In genomic region chr5:98146895-98147294, GRCm38 (mm10) we compare ENCODE assay signal across 14 mouse cellular contexts. TPM values are rescaled to one million over a fixed set of nuclear protein-coding genes. Genes with fewer than 3 reads are reported as not detected.
"Had no signal": no experiment of that assay in that cellular context is flagged by ENCODE, and none has a peak within 500 bp of the region (broad histone marks: within the 10 kb centered on the region; RNA-seq: fewer than 3 reads in every experiment).

No protein-coding gene starts in this region.

- ATAC-seq: lung, postnatal 0 days; midbrain, embryonic 16.5 days had no signal

- DNase-seq: kidney, adult 8-10 months; kidney, postnatal 25 days; layer of hippocampus, adult 9-11 months; layer of hippocampus, postnatal 36 days; left cerebral cortex, postnatal 4 days; lung, adult 2 months; lung, postnatal 4 days; thymus, adult 18-20 months; thymus, postnatal 14 days had no signal

RNA-seq across cellular contexts. Expression of gene Prdm8, which starts 20.1 kb away (rescaled TPM):
- total RNA-seq: liver, adult 2 months; megakaryocyte-erythroid progenitor cell, adult 5-6 weeks had no signal
- polyA plus RNA-seq: liver, adult 2 months; liver, embryonic 15.5 days had no signal
